Mouse (Mus musculus): ENCODE results near the gene Hsd17b13. TPM values are rescaled to one million over a fixed set of nuclear protein-coding genes. Genes with fewer than 3 reads are reported as not detected.
A peak's percentile ranks its signal among the peaks of the same experiment; 100 is the strongest.

Hsd17b13 gene
- polyA plus RNA-seq, 1 experiment from 2014 or later: not detected

DNA sequence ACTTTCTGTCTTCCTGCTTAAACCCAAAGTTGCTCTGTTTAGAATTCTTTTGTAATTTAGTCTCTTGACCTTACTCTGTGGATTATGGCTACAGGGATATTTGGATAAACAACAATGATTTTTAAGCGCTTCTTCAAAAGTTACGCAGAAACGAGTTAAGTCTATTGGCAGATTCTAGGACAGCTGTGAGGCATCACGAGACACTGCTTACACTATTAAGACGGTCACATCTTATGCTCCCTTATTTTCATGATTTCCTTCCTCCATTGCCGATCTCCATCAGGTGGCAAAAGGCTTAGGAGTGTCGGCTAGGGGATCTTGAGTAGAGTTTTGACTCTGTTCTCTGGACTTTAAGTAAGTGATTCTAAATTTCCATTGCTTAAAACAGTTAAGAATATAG lies 33.1 kb upstream of the Hsd17b13 start:
- 91% methylated on average over 7 of the region's 7 CpGs for WGBS
- no peak for DNase-seq
- no peak for ATAC-seq (ENCODE audit: low FRiP score, low TSS enrichment)
- H3K4me1 ChIP-seq (ENCODE audit: control insufficient read depth, insufficient read depth, low read length): no peaks in the 10 kb centered on the region
- no peaks in the 10 kb centered on the region for H3K9me3 ChIP-seq (ENCODE audit: control insufficient read depth, low read length)
- H3K4me2 ChIP-seq (ENCODE audit: low read length): no peak overlapping the region
- H3K27me3 ChIP-seq (ENCODE audit: control insufficient read depth, insufficient read depth, low read length): no peaks in the 10 kb centered on the region
- no peak overlapping the region for H3K9ac ChIP-seq (replicated peaks; ENCODE audit: low read length)
- no peaks in the 10 kb centered on the region for H3K36me3 ChIP-seq (ENCODE audit: control insufficient read depth, insufficient read depth, low read length)
- no peak overlapping the region for H3K4me3 ChIP-seq (replicated peaks; ENCODE audit: low read depth, low read length)
- H3K27ac ChIP-seq (replicated peaks; ENCODE audit: low read depth, low read length): no peak overlapping the region

DNA sequence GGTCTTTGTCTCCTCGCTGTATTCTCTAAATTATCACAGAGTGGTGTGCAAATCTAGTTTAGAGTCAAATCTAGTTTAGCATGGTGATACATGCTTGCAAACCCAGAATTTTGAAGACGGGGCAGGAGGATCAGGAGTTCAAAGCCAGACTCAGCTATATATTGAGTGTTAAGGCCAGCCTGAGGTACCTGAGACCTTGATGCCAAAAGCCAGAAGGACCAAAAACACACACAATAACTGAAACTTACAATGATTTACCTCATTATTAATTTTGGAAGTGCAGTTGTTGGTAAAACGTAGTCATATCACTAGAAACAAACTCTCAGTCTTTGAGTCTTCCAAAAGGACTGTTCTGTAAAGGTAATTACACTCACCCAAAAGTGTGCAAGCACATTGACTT lies 32.2 kb upstream of the Hsd17b13 start:
- H3K4me3 ChIP-seq (replicated peaks; ENCODE audit: low read depth, low read length): no peak overlapping the region
- no peak overlapping the region for H3K4me2 ChIP-seq (ENCODE audit: low read length)
- H3K4me1 ChIP-seq (ENCODE audit: control insufficient read depth, insufficient read depth, low read length): no peaks in the 10 kb centered on the region
- no peaks in the 10 kb centered on the region for H3K36me3 ChIP-seq (ENCODE audit: control insufficient read depth, insufficient read depth, low read length)
- WGBS: 87% methylated on average over 3 of the region's 3 CpGs
- no peak overlapping the region for H3K9ac ChIP-seq (replicated peaks; ENCODE audit: low read length)
- no peak overlapping the region for H3K27ac ChIP-seq (replicated peaks; ENCODE audit: low read depth, low read length)
- ATAC-seq (ENCODE audit: low FRiP score, low TSS enrichment) (no peak), DNase-seq (no peak)
- H3K9me3 ChIP-seq (ENCODE audit: control insufficient read depth, low read length): no peaks in the 10 kb centered on the region
- H3K27me3 ChIP-seq (ENCODE audit: control insufficient read depth, insufficient read depth, low read length): no peaks in the 10 kb centered on the region

DNA sequence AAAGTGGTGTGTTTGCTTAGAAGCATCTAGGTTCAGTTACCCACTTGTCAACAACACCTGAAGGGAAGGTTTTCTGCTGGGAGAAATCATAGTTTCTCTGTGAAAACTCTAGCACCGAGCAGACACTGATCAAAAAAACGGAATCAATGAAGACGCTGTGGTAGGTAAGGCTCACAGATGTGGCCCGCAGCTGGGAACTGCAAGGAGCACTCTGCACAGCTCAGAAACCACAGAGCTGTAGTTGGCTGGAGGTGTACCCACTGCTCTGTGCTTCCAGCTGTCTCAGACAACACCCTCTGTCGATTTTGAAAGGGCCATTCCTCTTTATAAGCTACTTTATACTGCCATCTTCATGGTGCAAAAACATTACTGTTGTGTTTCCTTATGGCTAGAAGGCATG lies 30.6 kb upstream of the Hsd17b13 start:
- Histone ChIP-seq H3K4me1 (ENCODE audit: control insufficient read depth, insufficient read depth, low read length) (no peaks in the 10 kb centered on the region), H3K36me3 (ENCODE audit: control insufficient read depth, insufficient read depth, low read length) (no peaks in the 10 kb centered on the region), H3K4me3 (replicated peaks; ENCODE audit: low read depth, low read length) (no peak overlapping the region), H3K9ac (replicated peaks; ENCODE audit: low read length) (no peak overlapping the region), H3K27ac (replicated peaks; ENCODE audit: low read depth, low read length) (no peak overlapping the region), H3K4me2 (ENCODE audit: low read length) (no peak overlapping the region), H3K27me3 (ENCODE audit: control insufficient read depth, insufficient read depth, low read length) (no peaks in the 10 kb centered on the region), H3K9me3 (ENCODE audit: control insufficient read depth, low read length) (no peaks in the 10 kb centered on the region)
- ATAC-seq (ENCODE audit: low FRiP score, low TSS enrichment) (no peak), DNase-seq (no peak)
- 78% methylated on average over 5 of the region's 5 CpGs for WGBS

DNA sequence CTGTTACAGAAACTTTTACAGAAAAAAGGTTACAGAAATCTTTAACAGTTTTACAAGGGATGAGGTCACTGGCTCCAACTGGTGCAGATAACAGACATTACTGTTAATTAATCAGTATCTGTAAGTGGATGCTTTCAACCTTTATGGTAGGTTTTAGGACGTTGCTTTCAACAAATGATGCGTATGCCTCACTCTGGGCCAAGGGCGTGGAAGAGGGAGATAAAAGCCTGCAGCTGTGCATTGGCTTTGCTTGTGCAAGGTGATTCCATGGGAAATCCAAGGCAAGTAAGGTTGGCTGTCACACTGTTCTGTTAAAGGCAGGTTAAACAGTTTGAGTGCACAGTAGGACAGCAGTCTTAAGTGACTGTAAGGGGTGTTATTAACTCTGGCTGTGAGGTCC lies 29.6 kb upstream of the Hsd17b13 start:
- Histone ChIP-seq H3K27ac (replicated peaks; ENCODE audit: low read depth, low read length) (no peak overlapping the region), H3K9me3 (ENCODE audit: control insufficient read depth, low read length) (no peaks in the 10 kb centered on the region), H3K4me3 (replicated peaks; ENCODE audit: low read depth, low read length) (no peak overlapping the region), H3K9ac (replicated peaks; ENCODE audit: low read length) (no peak overlapping the region), H3K36me3 (ENCODE audit: control insufficient read depth, insufficient read depth, low read length) (no peaks in the 10 kb centered on the region), H3K4me2 (ENCODE audit: low read length) (no peak overlapping the region), H3K27me3 (ENCODE audit: control insufficient read depth, insufficient read depth, low read length) (no peaks in the 10 kb centered on the region), H3K4me1 (ENCODE audit: control insufficient read depth, insufficient read depth, low read length) (no peaks in the 10 kb centered on the region; the same call in 1 of the 2 replicates)
- ATAC-seq (ENCODE audit: low FRiP score, low TSS enrichment): no peak
- DNase-seq: no peak
- WGBS: 82% methylated on average over 3 of the region's 3 CpGs

DNA sequence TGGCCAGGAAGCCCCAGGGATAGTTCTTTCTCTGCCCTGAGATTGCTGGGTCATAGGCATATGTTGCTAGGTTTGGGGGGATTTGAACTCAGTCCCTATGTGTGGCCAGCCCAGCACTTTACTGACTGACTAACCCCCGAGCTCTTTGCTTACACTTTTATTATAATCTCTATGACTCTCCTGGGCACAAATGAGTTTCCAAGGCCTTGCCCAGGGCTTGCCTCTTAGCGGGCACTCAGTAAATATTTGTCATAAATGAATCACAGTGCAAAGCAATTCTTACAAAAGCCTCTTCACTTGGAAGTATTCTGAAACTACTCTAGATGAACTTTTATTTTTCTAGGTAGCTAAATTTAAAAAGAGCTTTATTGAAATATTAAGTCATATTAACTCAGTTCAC lies 26.7 kb upstream of the Hsd17b13 start:
- Histone ChIP-seq H3K9me3 (ENCODE audit: control insufficient read depth, low read length) (no peaks in the 10 kb centered on the region), H3K36me3 (ENCODE audit: control insufficient read depth, insufficient read depth, low read length) (no peaks in the 10 kb centered on the region), H3K9ac (replicated peaks; ENCODE audit: low read length) (no peak overlapping the region), H3K4me2 (ENCODE audit: low read length) (no peak overlapping the region), H3K27me3 (ENCODE audit: control insufficient read depth, insufficient read depth, low read length) (no peaks in the 10 kb centered on the region), H3K4me1 (ENCODE audit: control insufficient read depth, insufficient read depth, low read length) (no peaks in the 10 kb centered on the region; the same call in 1 of the 2 replicates), H3K4me3 (replicated peaks; ENCODE audit: low read depth, low read length) (no peak overlapping the region), H3K27ac (replicated peaks; ENCODE audit: low read depth, low read length) (no peak overlapping the region)
- DNase-seq (no peak), ATAC-seq (ENCODE audit: low FRiP score, low TSS enrichment) (no peak)
- 91% methylated on average over 2 of the region's 2 CpGs for WGBS

DNA sequence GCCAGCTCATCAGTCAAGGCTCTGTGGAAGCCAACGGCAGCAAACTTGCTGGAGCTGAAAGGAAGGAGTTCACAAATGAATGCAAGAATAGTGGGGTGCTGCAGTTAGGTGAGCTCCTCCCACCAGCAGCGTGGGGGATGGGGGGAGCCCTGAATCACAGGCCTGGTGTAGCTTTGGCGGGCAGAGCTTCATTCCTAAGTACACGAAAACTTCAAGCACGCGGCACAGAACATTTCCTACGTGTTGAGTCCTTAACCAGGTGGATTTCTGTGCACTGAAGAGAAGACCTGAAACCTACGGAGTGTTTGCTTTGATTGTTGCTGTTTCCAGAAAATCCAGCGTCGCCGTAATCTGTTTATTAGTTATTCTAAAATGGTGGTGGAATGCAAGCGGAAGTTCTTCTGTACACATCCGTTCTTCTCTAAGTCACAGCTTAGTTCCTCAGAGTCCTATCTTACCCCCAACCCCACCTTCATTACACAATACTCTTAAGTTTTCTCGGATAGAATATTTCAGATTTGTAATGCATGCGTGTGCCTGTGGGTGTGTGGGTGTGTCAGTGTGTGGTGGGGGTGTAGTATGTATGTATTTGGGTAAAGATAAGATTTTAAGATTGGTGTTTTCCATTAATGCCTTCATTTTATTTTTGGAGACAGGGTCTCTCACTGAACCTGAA lies 26.2 kb upstream of the Hsd17b13 start:
- Histone ChIP-seq H3K9ac (replicated peaks; ENCODE audit: low read length) (peak overlapping the region; percentile 35; the same call in 1 of the 2 replicates), H3K27ac (replicated peaks; ENCODE audit: low read depth, low read length) (no peak overlapping the region), H3K4me3 (replicated peaks; ENCODE audit: low read depth, low read length) (no peak overlapping the region), H3K36me3 (ENCODE audit: control insufficient read depth, insufficient read depth, low read length) (no peaks in the 10 kb centered on the region), H3K4me1 (ENCODE audit: control insufficient read depth, insufficient read depth, low read length) (no peaks in the 10 kb centered on the region; the same call in 1 of the 2 replicates), H3K4me2 (ENCODE audit: low read length) (peak overlapping the region; percentile 48), H3K9me3 (ENCODE audit: control insufficient read depth, low read length) (no peaks in the 10 kb centered on the region), H3K27me3 (ENCODE audit: control insufficient read depth, insufficient read depth, low read length) (no peaks in the 10 kb centered on the region)
- ATAC-seq (ENCODE audit: low FRiP score, low TSS enrichment) (no peak), DNase-seq (peak; percentile 22)
- 53% methylated on average over 15 of the region's 15 CpGs for WGBS

DNA sequence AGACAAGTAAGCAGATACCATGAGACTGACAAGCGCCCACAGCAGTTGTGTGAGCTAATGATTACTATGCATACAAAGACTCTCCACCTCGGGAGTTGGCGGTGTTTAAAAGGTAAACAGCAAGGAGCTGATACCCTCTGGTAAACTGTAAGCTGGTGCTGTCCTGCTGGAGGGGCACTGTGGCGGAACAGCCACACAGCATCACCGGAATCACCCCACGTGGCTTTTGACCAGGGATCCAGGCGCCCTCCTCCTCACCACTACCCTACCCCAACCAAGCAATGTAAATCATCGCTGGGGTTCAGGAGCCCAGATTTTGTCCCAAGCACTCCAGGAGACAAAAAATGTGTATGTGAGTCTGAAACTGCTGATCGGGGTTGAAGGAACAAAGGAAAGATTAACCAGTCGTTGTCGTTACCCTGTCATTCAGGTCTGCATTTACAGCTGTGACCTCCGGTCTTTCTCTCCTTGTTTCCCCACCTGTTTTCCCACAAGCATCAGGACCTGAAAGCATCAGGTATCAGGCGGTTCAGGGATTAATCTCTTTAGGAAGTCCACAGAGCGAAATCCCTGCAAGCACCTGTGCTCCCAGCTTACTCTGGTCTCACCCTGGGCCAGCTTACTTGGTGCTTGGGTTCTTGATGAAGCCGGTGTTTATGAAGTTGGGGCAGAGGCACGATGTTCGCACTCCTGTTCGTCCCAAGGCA lies 25.5 kb upstream of the Hsd17b13 start:
- WGBS: 10% methylated on average over 18 of the region's 18 CpGs

DNA sequence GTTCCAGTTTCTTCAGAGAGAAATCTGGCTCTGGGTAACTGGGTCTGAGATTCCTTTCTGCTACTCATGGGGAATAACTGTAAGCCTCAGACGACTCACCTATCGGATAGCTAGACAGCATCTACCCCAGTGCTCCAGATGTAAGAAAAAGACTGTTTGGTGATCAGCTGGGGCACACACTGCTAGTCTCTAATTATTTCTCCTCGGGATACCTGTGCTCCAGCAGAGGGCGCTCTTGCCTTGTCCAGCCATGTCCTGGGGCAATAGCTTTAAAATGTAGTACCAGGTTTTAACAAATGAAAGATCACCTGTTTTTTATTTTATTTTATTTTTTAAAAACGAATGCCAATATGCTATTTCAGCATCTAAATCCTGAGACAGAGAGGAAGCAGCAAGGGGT lies 22.5 kb upstream of the Hsd17b13 start:
- WGBS: 3% methylated on average over 5 of the region's 5 CpGs
- H3K4me1 ChIP-seq (ENCODE audit: control insufficient read depth, insufficient read depth, low read length): no peaks in the 10 kb centered on the region; the same call in 1 of the 2 replicates
- no peak overlapping the region for H3K4me3 ChIP-seq (replicated peaks; ENCODE audit: low read depth, low read length)
- DNase-seq: peak; percentile 91
- H3K36me3 ChIP-seq (ENCODE audit: control insufficient read depth, insufficient read depth, low read length): no peaks in the 10 kb centered on the region
- H3K27me3 ChIP-seq (ENCODE audit: control insufficient read depth, insufficient read depth, low read length): no peaks in the 10 kb centered on the region
- H3K9me3 ChIP-seq (ENCODE audit: control insufficient read depth, low read length): no peaks in the 10 kb centered on the region
- no peak overlapping the region for H3K9ac ChIP-seq (replicated peaks; ENCODE audit: low read length)
- no peak overlapping the region for H3K27ac ChIP-seq (replicated peaks; ENCODE audit: low read depth, low read length)
- no peak overlapping the region for H3K4me2 ChIP-seq (ENCODE audit: low read length)
- ATAC-seq (ENCODE audit: low FRiP score, low TSS enrichment): no peak

More for the DNA sequence above, 25.5 kb upstream of the Hsd17b13 start:
- H3K27ac ChIP-seq (replicated peaks; ENCODE audit: low read depth, low read length): no peak overlapping the region
- H3K4me3 ChIP-seq (replicated peaks; ENCODE audit: low read depth, low read length): peak overlapping the region; percentile 19
- H3K9me3 ChIP-seq (ENCODE audit: control insufficient read depth, low read length): no peaks in the 10 kb centered on the region
- no peaks in the 10 kb centered on the region for H3K36me3 ChIP-seq (ENCODE audit: control insufficient read depth, insufficient read depth, low read length)
- DNase-seq (peak; percentile 14), ATAC-seq (ENCODE audit: low FRiP score, low TSS enrichment) (no peak)
- H3K9ac ChIP-seq (replicated peaks; ENCODE audit: low read length): peak overlapping the region; percentile 35; the same call in 1 of the 2 replicates
- no peaks in the 10 kb centered on the region for H3K27me3 ChIP-seq (ENCODE audit: control insufficient read depth, insufficient read depth, low read length)
- H3K4me2 ChIP-seq (ENCODE audit: low read length): peak overlapping the region; percentile 48
- H3K4me1 ChIP-seq (ENCODE audit: control insufficient read depth, insufficient read depth, low read length): no peaks in the 10 kb centered on the region; the same call in 1 of the 2 replicates

DNA sequence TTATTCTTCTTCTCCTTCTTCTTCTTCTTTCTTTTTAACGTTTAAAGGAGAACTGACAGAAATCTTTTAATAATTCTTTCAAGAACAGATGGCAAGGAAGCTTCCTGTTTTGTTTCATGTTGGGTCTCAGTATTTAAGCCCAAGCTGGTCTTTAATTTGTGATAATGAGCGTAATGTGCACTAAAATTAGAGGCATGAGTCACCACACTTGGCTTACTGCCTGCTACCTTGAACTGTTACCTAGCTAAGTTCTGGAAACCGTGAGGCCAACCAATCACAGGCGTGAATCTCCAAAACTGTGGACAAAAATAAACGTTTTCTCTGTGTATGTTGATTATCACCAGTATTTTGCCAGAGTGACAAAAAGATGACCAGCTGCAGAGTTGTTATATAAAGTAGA lies 21.5 kb upstream of the Hsd17b13 start:
- no peaks in the 10 kb centered on the region for H3K27me3 ChIP-seq (ENCODE audit: control insufficient read depth, insufficient read depth, low read length)
- H3K27ac ChIP-seq (replicated peaks; ENCODE audit: low read depth, low read length): no peak overlapping the region
- 75% methylated on average over 5 of the region's 5 CpGs for WGBS
- no peaks in the 10 kb centered on the region for H3K9me3 ChIP-seq (ENCODE audit: control insufficient read depth, low read length)
- H3K4me3 ChIP-seq (replicated peaks; ENCODE audit: low read depth, low read length): no peak overlapping the region
- H3K36me3 ChIP-seq (ENCODE audit: control insufficient read depth, insufficient read depth, low read length): no peaks in the 10 kb centered on the region
- H3K4me2 ChIP-seq (ENCODE audit: low read length): no peak overlapping the region
- no peaks in the 10 kb centered on the region; the same call in 1 of the 2 replicates for H3K4me1 ChIP-seq (ENCODE audit: control insufficient read depth, insufficient read depth, low read length)
- H3K9ac ChIP-seq (replicated peaks; ENCODE audit: low read length): no peak overlapping the region
- DNase-seq: no peak
- ATAC-seq (ENCODE audit: low FRiP score, low TSS enrichment): no peak
